Mouse (Mus musculus) stomach, postnatal 0 days (tissue): Measurements from ENCODE around the gene Tesk1.

Experiments used
- CTCF ChIP-seq: IDR thresholded peaks from 2 replicates; pipeline ENCODE4 v1.5.1; 2016; ENCODE audit warnings: antibody characterized with exemption, low read depth, mild to moderate bottlenecking, moderate library complexity
- EP300 ChIP-seq: optimal IDR thresholded peaks from 2 replicates; pipeline ENCODE3; 2016; ENCODE audit warnings: antibody characterized with exemption

GRCm38 (mm10) chr4:43404697-43405096, 37.0 kb upstream of the Tesk1 start:
- TF ChIP-seq CTCF (no peak), EP300 (no peak)
